Mouse (Mus musculus): ENCODE data around the gene Cnot3. TPM values are rescaled to one million over a fixed set of nuclear protein-coding genes. Genes with fewer than 3 reads are reported as not detected.
"Not testable (repeated sequence)": the region's sequence is repeated elsewhere in the genome, so short reads cannot be mapped to it uniquely, and the experiment has no call there.

Gene Cnot3
- polyA plus RNA-seq (2015; fragmentation: Nextera tagmentation; extraction: Ambion mirVana), result 12.9 and 13.7 TPM in 2 replicates

DNA sequence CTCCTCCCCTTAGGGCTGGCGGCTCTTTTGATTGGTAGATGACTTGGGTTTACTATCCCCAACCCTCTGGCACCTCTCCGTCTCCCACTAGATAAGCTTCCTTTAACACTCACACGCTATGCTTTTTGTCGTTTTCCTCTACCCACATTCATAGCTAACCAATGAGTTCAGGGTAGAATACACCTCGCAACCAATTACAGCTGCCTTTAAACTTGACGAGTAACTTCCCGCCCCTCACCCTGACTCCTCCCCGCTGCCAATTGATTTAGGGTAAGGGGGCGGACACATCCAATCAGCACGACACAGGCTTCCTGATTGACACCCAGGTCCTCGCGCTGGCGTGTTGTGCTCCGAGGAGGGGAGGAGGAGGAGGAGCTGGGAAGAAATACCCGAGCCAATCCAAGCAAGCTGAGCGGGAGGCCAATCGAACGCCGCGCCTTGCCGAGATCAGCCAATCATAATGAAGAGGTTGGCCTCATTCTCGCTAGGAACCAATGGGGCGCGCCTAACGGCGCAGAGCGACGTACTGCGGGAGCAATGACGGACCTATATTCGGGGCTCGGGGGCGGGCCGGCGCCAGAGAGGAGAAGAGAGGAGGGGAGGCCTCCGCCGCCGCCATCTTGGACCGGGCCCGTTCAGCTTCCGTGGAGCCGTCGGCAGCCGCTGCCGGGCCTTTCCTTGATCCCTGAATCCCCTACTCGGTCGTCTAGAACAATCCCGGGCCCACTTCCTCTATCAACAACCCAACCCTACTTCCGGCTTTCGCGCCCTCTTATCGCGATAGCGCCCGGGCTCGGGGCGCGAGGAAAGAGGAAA is at the start of gene Cnot3:
Cnot3 (plus strand) TSS at position 597 of the 816 bp plus-strand sequence.
- peak within 1 kb of the TSS; percentile 100 for H3K9ac ChIP-seq (replicated peaks)
- H3K4me1 ChIP-seq (ENCODE audit: insufficient read depth), result peaks cover 23% of the 10 kb centered on the region
- H3K27me3 ChIP-seq (ENCODE audit: insufficient read depth, low read length), result no peaks in the 10 kb centered on the region
- peaks cover 20% of the 10 kb centered on the region for H3K36me3 ChIP-seq (replicated peaks; ENCODE audit: insufficient read depth, low read length)
- no peaks in the 10 kb centered on the region for H3K9me3 ChIP-seq (ENCODE audit: low read length)
- DNase-seq, result peak; percentile 97
- TF ChIP-seq CTCF (IDR thresholded peaks at IDR 0.05; ENCODE audit: low read depth), result no peak
- no peak; the same call in 1 of the 2 replicates for TF ChIP-seq EP300 (IDR thresholded peaks at IDR 0.05; ENCODE audit: low read depth)
- H3K27ac ChIP-seq (ENCODE audit: low read depth), result peak within 1 kb of the TSS; percentile 98
- WGBS (ENCODE audit: insufficient replicate concordance), result under 1% methylated on average over 54 of the region's 58 CpGs
- peak within 1 kb of the TSS; percentile 93 for H3K4me2 ChIP-seq (ENCODE audit: low read depth, low read length)
- H3K4me3 ChIP-seq (ENCODE audit: low read depth, low read length), result peak within 1 kb of the TSS; percentile 100
- peak; percentile 97 for ATAC-seq

DNA sequence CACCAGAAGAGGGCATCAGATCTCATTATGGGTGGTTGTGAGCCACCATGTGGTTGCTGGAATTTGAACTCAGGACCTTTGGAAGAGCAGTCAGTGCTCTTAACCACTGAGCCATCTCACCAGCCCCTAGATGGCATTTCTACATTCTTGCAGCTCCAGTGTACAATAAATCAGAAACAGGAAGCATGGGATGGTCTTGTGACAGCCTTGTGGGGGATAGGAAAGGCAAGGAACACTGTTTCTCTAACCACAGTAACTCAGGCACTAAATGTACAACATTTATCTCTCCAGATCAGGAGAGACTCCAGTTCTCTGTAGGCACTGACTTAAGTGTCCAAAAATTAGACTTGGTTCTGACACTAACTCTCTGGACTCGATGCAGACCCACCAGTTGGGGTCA is 47.3 kb upstream of the Cnot3 start:
- H3K27me3 ChIP-seq (ENCODE audit: insufficient read depth, low read length), result not testable (repeated sequence)
- WGBS (ENCODE audit: insufficient replicate concordance), result 13% methylated on average over 1 of the region's 1 CpGs

DNA sequence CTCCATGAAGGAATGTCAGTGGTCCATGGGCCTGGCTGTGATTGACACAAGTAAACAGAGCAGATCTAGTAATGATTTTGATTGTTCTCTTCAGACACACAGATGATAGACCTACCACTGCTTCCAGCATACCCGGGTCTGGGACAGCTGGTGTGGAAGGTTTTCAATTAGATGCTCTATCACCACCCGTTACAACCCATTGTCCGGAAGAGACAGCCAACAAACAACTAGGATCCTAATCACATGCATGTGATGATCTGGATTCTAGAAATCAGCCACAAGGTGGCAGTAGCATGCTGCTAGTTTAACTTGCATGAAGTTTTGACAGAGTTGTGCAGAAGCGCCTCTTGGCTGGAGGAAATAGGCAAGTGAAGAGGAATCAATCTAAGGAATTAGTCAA is 43.9 kb upstream of the Cnot3 start:
- Histone ChIP-seq H3K4me2 (ENCODE audit: low read depth, low read length) (no peak overlapping the region), H3K4me3 (ENCODE audit: low read depth, low read length) (no peak overlapping the region), H3K9ac (replicated peaks) (no peak overlapping the region), H3K27me3 (ENCODE audit: insufficient read depth, low read length) (no peaks in the 10 kb centered on the region), H3K9me3 (ENCODE audit: low read length) (no peaks in the 10 kb centered on the region), H3K4me1 (ENCODE audit: insufficient read depth) (no peaks in the 10 kb centered on the region), H3K27ac (ENCODE audit: low read depth) (no peak overlapping the region), H3K36me3 (replicated peaks; ENCODE audit: insufficient read depth, low read length) (no peaks in the 10 kb centered on the region)
- WGBS (ENCODE audit: insufficient replicate concordance), result 7% methylated on average over 4 of the region's 4 CpGs
- DNase-seq, result peak; percentile 69
- peak; percentile 53 for ATAC-seq
- TF ChIP-seq CTCF (IDR thresholded peaks at IDR 0.05; ENCODE audit: low read depth) (peak; percentile 92), EP300 (IDR thresholded peaks at IDR 0.05; ENCODE audit: low read depth) (no peak)

More for the DNA sequence above, 47.3 kb upstream of the Cnot3 start:
- H3K4me1 ChIP-seq (ENCODE audit: insufficient read depth); H3K27ac ChIP-seq (ENCODE audit: low read depth); H3K4me3 ChIP-seq (ENCODE audit: low read depth, low read length); H3K9ac ChIP-seq (replicated peaks); H3K9me3 ChIP-seq (ENCODE audit: low read length); DNase-seq; ATAC-seq; H3K36me3 ChIP-seq (replicated peaks; ENCODE audit: insufficient read depth, low read length); H3K4me2 ChIP-seq (ENCODE audit: low read depth, low read length): not testable (repeated sequence)
- 0 out of 2 replicates have a peak, but pooled peaks have one; percentile 6 for TF ChIP-seq CTCF (IDR thresholded peaks at IDR 0.05; ENCODE audit: low read depth)

GRCm38 (mm10) chr7:3606798-3607197 is 38.3 kb upstream of the Cnot3 start:
- Histone ChIP-seq H3K4me3 (ENCODE audit: low read depth, low read length) (no peak overlapping the region), H3K9ac (replicated peaks) (no peak overlapping the region), H3K4me1 (ENCODE audit: insufficient read depth) (no peaks in the 10 kb centered on the region), H3K9me3 (ENCODE audit: low read length) (no peaks in the 10 kb centered on the region), H3K27me3 (ENCODE audit: insufficient read depth, low read length) (no peaks in the 10 kb centered on the region), H3K36me3 (replicated peaks; ENCODE audit: insufficient read depth, low read length) (no peaks in the 10 kb centered on the region), H3K4me2 (ENCODE audit: low read depth, low read length) (no peak overlapping the region), H3K27ac (ENCODE audit: low read depth) (no peak overlapping the region)
- ATAC-seq (peak; percentile 75), DNase-seq (peak; percentile 26)
- WGBS (ENCODE audit: insufficient replicate concordance), result 10% methylated on average over 2 of the region's 2 CpGs
- no peak for TF ChIP-seq EP300 (IDR thresholded peaks at IDR 0.05; ENCODE audit: low read depth)
- peak; percentile 71 for TF ChIP-seq CTCF (IDR thresholded peaks at IDR 0.05; ENCODE audit: low read depth)

- Histone ChIP-seq H3K4me2 (ENCODE audit: low read depth, low read length) (no peak overlapping the region), H3K36me3 (replicated peaks; ENCODE audit: insufficient read depth, low read length) (no peaks in the 10 kb centered on the region), H3K9me3 (ENCODE audit: low read length) (no peaks in the 10 kb centered on the region), H3K4me3 (ENCODE audit: low read depth, low read length) (no peak overlapping the region), H3K27me3 (ENCODE audit: insufficient read depth, low read length) (no peaks in the 10 kb centered on the region), H3K9ac (replicated peaks) (no peak overlapping the region), H3K27ac (ENCODE audit: low read depth) (no peak overlapping the region), H3K4me1 (ENCODE audit: insufficient read depth) (no peaks in the 10 kb centered on the region)
- no peak for DNase-seq
- no peak for TF ChIP-seq CTCF (IDR thresholded peaks at IDR 0.05; ENCODE audit: low read depth)
- no peak for TF ChIP-seq EP300 (IDR thresholded peaks at IDR 0.05; ENCODE audit: low read depth)
- no peak for ATAC-seq
- WGBS (ENCODE audit: insufficient replicate concordance), result 77% methylated on average over 6 of the region's 6 CpGs
Observed at GRCm38 (mm10) chr7:3607391-3607790, 37.7 kb upstream of the Cnot3 start.

GRCm38 (mm10) chr7:3608668-3609067 is 36.4 kb upstream of the Cnot3 start:
- H3K9ac ChIP-seq (replicated peaks), result no peak overlapping the region
- no peaks in the 10 kb centered on the region for H3K4me1 ChIP-seq (ENCODE audit: insufficient read depth)
- DNase-seq, result no peak
- 63% methylated on average over 3 of the region's 3 CpGs for WGBS (ENCODE audit: insufficient replicate concordance)
- peak overlapping the region; percentile 76 for H3K27ac ChIP-seq (ENCODE audit: low read depth)
- no peaks in the 10 kb centered on the region for H3K36me3 ChIP-seq (replicated peaks; ENCODE audit: insufficient read depth, low read length)
- H3K27me3 ChIP-seq (ENCODE audit: insufficient read depth, low read length), result no peaks in the 10 kb centered on the region
- no peak overlapping the region for H3K4me3 ChIP-seq (ENCODE audit: low read depth, low read length)
- H3K4me2 ChIP-seq (ENCODE audit: low read depth, low read length), result no peak overlapping the region
- TF ChIP-seq CTCF (IDR thresholded peaks at IDR 0.05; ENCODE audit: low read depth) (no peak), EP300 (IDR thresholded peaks at IDR 0.05; ENCODE audit: low read depth) (no peak)
- no peaks in the 10 kb centered on the region for H3K9me3 ChIP-seq (ENCODE audit: low read length)
- peak; percentile 59 for ATAC-seq

All from liver, postnatal 0 days (tissue).